In genomic region chr7:76904096-76904495, GRCm38 (mm10) we compare ENCODE assay signal across 12 mouse cellular contexts.
"Had no signal": no experiment of that assay in that cellular context is flagged by ENCODE, and none has a peak within 500 bp of the region (broad histone marks: within the 10 kb centered on the region; RNA-seq: fewer than 3 reads in every experiment).

No protein-coding gene starts in this region.

- DNase-seq: kidney, adult 18-20 months; kidney, postnatal 25 days; lung, postnatal 14 days; midbrain, embryonic 14.5 days; right cerebral cortex, postnatal 14 days; thymus, postnatal 4 days had no signal

- H3K9me3 ChIP-seq: limb, embryonic 10.5 days; lung, embryonic 15.5 days; neural tube, embryonic 13.5 days; stomach, embryonic 15.5 days had no signal

- H3K4me1 ChIP-seq: limb, embryonic 10.5 days; lung, embryonic 15.5 days; neural tube, embryonic 13.5 days; stomach, embryonic 15.5 days had no signal

- H3K4me2 ChIP-seq: liver, embryonic 11.5 days; lung, embryonic 15.5 days; neural tube, embryonic 13.5 days; stomach, embryonic 15.5 days had no signal

- H3K27me3 ChIP-seq: lung, embryonic 15.5 days; neural tube, embryonic 13.5 days; stomach, embryonic 15.5 days had no signal

- H3K4me3 ChIP-seq: left cerebral cortex, adult 2 months; limb, embryonic 10.5 days; lung, embryonic 15.5 days; neural tube, embryonic 13.5 days; stomach, embryonic 15.5 days had no signal

- H3K9ac ChIP-seq: lung, embryonic 15.5 days; neural tube, embryonic 13.5 days; stomach, embryonic 15.5 days had no signal

- H3K27ac ChIP-seq: left cerebral cortex, adult 2 months; limb, embryonic 10.5 days; lung, embryonic 15.5 days; neural tube, embryonic 13.5 days; stomach, embryonic 15.5 days had no signal

- H3K36me3 ChIP-seq: limb, embryonic 10.5 days; lung, embryonic 15.5 days; neural tube, embryonic 13.5 days; stomach, embryonic 15.5 days had no signal
